Mouse (Mus musculus) cerebellum, postnatal 14 days (tissue): ENCODE measurements at regions not wholly inside any gene's neighbourhood (a gene's known extent, or its start where the extent isn't known, plus 50 kb on each side); places are given as distances from the start of the nearest gene placed in this dataset.

Experiments
- DNase-seq, 2 experiments: peaks; one replicate each; pipeline ENCODE4 v3.0.0; 2021; ENCODE audit warnings: mixed read lengths in 2 of 2

DNA sequence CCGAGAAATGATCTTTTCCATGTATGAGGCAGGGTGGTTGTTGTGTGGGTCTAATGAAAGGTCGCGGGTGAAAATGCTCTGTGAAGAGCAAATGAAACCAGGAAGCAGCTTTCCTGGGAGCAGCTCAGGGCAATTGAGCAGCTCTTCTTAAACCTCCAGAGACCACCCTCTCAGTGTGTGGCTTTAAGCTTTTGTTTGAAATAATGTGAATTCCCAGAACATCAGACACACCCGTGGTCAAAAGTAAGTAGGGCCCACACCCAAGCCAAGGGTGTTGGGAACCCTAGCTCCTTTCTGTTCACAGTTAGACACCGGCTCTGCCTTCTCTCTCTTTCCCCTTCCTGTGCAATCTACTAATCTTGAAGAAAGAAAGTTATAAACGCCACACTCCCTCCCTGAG, 450.5 kb downstream of the Bnc2 start:
- no peak for DNase-seq
